Mouse (Mus musculus) bone marrow, adult 2 months (tissue): ENCODE results near the gene Adamts16.

Experiments used
- CTCF ChIP-seq: fragments of 200-500 bp; IDR thresholded peaks from 2 replicates; pipeline ENCODE4 v1.5.1; 2011; ENCODE audit warnings: low read length, control low read depth; ENCODE audit not compliant: control insufficient read depth, insufficient read depth
- POLR2A ChIP-seq: fragments of 200-500 bp; IDR thresholded peaks from 2 replicates; pipeline ENCODE4 v1.6.1; 2011; ENCODE audit warnings: low read depth, mild to moderate bottlenecking, control low read depth, low read length, borderline replicate concordance; ENCODE audit not compliant: control insufficient read depth

DNA sequence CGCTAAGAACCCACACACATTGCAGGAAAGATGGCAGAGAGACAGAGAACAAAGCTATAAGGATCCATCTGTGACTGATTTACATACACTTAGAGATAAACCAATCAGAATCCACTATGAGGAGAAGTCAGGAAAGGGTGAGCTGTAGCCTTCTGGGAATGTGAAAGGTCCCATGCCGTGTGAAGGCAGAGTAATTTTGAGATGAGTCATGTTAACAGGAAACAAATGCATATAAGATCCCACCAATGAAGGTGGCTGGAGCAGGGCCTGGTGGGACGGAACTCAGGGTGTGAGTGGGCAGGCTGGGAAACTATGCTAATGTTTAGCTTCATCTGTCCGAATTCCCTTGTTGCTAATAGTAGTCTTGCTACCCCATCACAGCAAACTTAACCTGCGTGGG lies 128.3 kb downstream of the Adamts16 start:
- TF ChIP-seq POLR2A = no peak
- no peak for TF ChIP-seq CTCF
